Mouse (Mus musculus) colon, adult 2 months (tissue): Measurements from ENCODE around the gene Laptm5. TPM values are rescaled to one million over a fixed set of nuclear protein-coding genes. Genes with fewer than 3 reads are reported as not detected.

Experiments
- polyA plus RNA-seq: library from polyadenylated mRNA; depleted of rRNA; stranded (reverse); fragments of >200 nt; gene quantifications from 2 replicates; pipeline ENCODE4 v1.2.3, GENCODE M21; 2012; rRNA removed

Laptm5 gene
- 51.4 and 55.1 TPM in 2 replicates for polyA plus RNA-seq

DNA sequence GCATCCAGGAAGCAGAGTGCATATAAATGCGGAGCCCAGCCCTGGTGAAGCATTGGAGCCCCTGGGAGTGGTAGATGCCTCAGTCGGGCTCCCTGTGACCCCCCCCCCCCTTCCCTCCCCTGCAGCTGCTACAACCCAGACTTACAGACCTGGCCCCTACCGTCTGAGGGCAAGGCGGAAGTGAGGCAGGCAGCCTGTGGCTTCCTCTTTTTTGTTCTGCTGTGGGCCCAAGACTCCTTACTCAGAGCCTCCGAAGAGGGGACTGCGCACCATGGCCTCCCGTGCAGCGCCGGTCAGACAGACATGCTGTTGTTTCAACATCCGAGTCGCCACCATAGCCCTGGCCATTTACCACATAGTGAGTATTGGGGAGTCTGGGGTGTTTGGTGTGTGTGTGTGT lies at the start of gene Laptm5:
Laptm5 (plus strand) TSS at position 49 of the 400 bp plus-strand sequence.

DNA sequence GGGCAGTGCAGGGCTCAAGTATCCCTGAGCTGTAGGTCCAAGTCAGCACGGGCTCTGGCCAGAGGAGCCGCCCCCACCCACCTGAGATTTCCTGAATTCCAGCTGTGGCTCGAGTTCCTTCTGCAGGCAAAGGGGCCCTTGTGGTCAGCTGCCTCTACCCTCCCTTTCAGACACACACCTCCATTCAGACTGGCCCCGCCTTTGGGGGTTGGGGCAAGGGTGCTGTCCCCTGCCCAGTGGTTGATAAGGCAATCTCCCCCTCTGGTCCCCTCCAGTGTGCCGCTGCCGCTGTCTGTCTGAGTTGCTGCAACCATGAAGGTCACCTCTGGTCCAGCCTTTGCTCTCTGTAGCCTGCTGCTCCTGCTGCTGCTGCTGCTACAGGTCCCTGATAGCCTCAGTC lies 31.2 kb downstream of the Laptm5 start, which contains the start of gene Matn1:
Matn1 (plus strand) TSS at position 274 of the 400 bp plus-strand sequence.

Other genes with a start within 250 kb of the Laptm5 start
- gene Pum1, start 249.8 kb upstream of the Laptm5 start, polyA plus RNA-seq = 42.2 and 45.9 TPM in 2 replicates
- gene Sdc3, start 120.6 kb upstream of the Laptm5 start, polyA plus RNA-seq = 38.3 TPM in 2 replicates
- gene Matn1, start 31.3 kb downstream of the Laptm5 start, polyA plus RNA-seq = not detected in 2 replicates